Mouse (Mus musculus) megakaryocyte-erythroid progenitor cell, adult 5-6 weeks (primary cell): Measurements from ENCODE around the gene Vmn2r61. TPM values are rescaled to one million over a fixed set of nuclear protein-coding genes. Genes with fewer than 3 reads are reported as not detected.

ENCODE experiments used
- ATAC-seq: replicated peaks from 2 replicates; pipeline ENCODE4 v1.8.0; 2016; ENCODE audit warnings: mild to moderate bottlenecking, inconsistent platforms; ENCODE audit not compliant: severe bottlenecking, poor library complexity, low FRiP score, low TSS enrichment
- total RNA-seq, 2 experiments: library from RNA; stranded (forward) in 1 of 2; stranded (reverse) in 1 of 2; fragments of 200-1000, 215-1000 nt in 1 of 2; fragments of >200 nt in 1 of 2; fragmentation: Nextera tagmentation in 1 of 2; gene quantifications; 2 replicates each; pipeline ENCODE4 v1.2.3; 2014 to 2017

Vmn2r61 gene
- not detected in 2 replicates for total RNA-seq (2014; fragmentation: Nextera tagmentation)
- not detected in 2 replicates for total RNA-seq (2017)

GRCm38 (mm10) chr7:42259753-42260152 is at the start of gene Vmn2r61:
Vmn2r61 (plus strand) TSS chr7:42260053.
- no peak for ATAC-seq

Other genes starting within 250 kb of the Vmn2r61 start
- gene Vmn2r59, start 201.0 kb upstream of the Vmn2r61 start, total RNA-seq (2014; fragmentation: Nextera tagmentation): not detected in 2 replicates
- gene Vmn2r59, start 201.0 kb upstream of the Vmn2r61 start, total RNA-seq (2017): not detected in 2 replicates
- gene Vmn2r60, start 152.3 kb upstream of the Vmn2r61 start, total RNA-seq (2014; fragmentation: Nextera tagmentation): not detected in 2 replicates
- not detected in 2 replicates for gene Vmn2r60, start 152.3 kb upstream of the Vmn2r61 start, total RNA-seq (2017)
- gene 4933421I07Rik, start 188.1 kb downstream of the Vmn2r61 start, total RNA-seq (2014; fragmentation: Nextera tagmentation): not detected in 2 replicates
- not detected in 2 replicates for gene 4933421I07Rik, start 188.1 kb downstream of the Vmn2r61 start, total RNA-seq (2017)
- gene Zfp141, start 245.7 kb downstream of the Vmn2r61 start, total RNA-seq (2014; fragmentation: Nextera tagmentation): 24.2 and 26.2 TPM in 2 replicates
- gene Zfp141, start 245.7 kb downstream of the Vmn2r61 start, total RNA-seq (2017): 37.6 and 38.8 TPM in 2 replicates